Comparison of ENCODE assay signal across 15 mouse cellular contexts in genomic region chr1:126880801-126881200, GRCm38 (mm10).
"Had no signal": no experiment of that assay in that cellular context is flagged by ENCODE, and none has a peak within 500 bp of the region (broad histone marks: within the 10 kb centered on the region; RNA-seq: fewer than 3 reads in every experiment).

No protein-coding gene starts in this region.

- H3K4me3 ChIP-seq: liver, embryonic 15.5 days; midbrain, embryonic 10.5 days; midbrain, embryonic 12.5 days; neural tube, embryonic 12.5 days; stomach, embryonic 15.5 days had no signal

- H3K4me1 ChIP-seq: liver, embryonic 15.5 days; midbrain, embryonic 10.5 days; midbrain, embryonic 12.5 days; neural tube, embryonic 12.5 days; stomach, embryonic 15.5 days had no signal

- H3K4me2 ChIP-seq: liver, embryonic 15.5 days; lung, embryonic 14.5 days; midbrain, embryonic 12.5 days; neural tube, embryonic 12.5 days; stomach, embryonic 15.5 days had no signal

- DNase-seq: liver, postnatal 0 days; lung, embryonic 14.5 days; lung, postnatal 10 days; lung, postnatal 4 days; midbrain, embryonic 14.5 days; right cerebral cortex, postnatal 14 days; thymus, adult 2 months; thymus, postnatal 14 days; thymus, postnatal 36 days had no signal

- H3K27ac ChIP-seq: liver, embryonic 15.5 days; midbrain, embryonic 10.5 days; midbrain, embryonic 12.5 days; neural tube, embryonic 12.5 days; stomach, embryonic 15.5 days; stomach, postnatal 0 days had no signal

- H3K9me3 ChIP-seq: liver, embryonic 15.5 days; midbrain, embryonic 10.5 days; midbrain, embryonic 12.5 days; neural tube, embryonic 12.5 days; stomach, embryonic 15.5 days had no signal

- ATAC-seq: liver, postnatal 0 days had no signal

- H3K36me3 ChIP-seq: liver, embryonic 15.5 days; midbrain, embryonic 10.5 days; midbrain, embryonic 12.5 days; neural tube, embryonic 12.5 days; stomach, embryonic 15.5 days had no signal

- H3K9ac ChIP-seq: liver, embryonic 15.5 days; liver, postnatal 0 days; lung, embryonic 14.5 days; midbrain, embryonic 12.5 days; neural tube, embryonic 12.5 days; stomach, embryonic 15.5 days had no signal

- H3K27me3 ChIP-seq: liver, embryonic 15.5 days; midbrain, embryonic 12.5 days; neural tube, embryonic 12.5 days; stomach, embryonic 15.5 days had no signal
